Mouse (Mus musculus): Measurements from ENCODE around the gene Pard3b.
A peak's percentile ranks its signal among the peaks of the same experiment; 100 is the strongest.

Gene Pard3b

GRCm38 (mm10) chr1:62411368-62411767 lies 772.7 kb downstream of the Pard3b start:
- DNase-seq, result no peak

- DNase-seq, result no peak
These were observed 773.4 kb downstream of the Pard3b start for GRCm38 (mm10) chr1:62412019-62412418.

GRCm38 (mm10) chr1:62412988-62413387 lies 774.4 kb downstream of the Pard3b start:
- DNase-seq, result no peak

- DNase-seq, result no peak
These were observed 775.9 kb downstream of the Pard3b start for GRCm38 (mm10) chr1:62414521-62414920.

- DNase-seq, result no peak
These were observed 778.2 kb downstream of the Pard3b start for GRCm38 (mm10) chr1:62416627-62417374.

- no peak for DNase-seq
These were observed 784.4 kb downstream of the Pard3b start for GRCm38 (mm10) chr1:62422896-62423650.

GRCm38 (mm10) chr1:62425369-62425768 lies 786.7 kb downstream of the Pard3b start:
- no peak for DNase-seq

- DNase-seq, result no peak
These were observed 790.1 kb downstream of the Pard3b start for GRCm38 (mm10) chr1:62428736-62429135.

- no peak for DNase-seq
These were observed 790.9 kb downstream of the Pard3b start for GRCm38 (mm10) chr1:62429333-62430182.

- DNase-seq, result no peak
These were observed 792.4 kb downstream of the Pard3b start for GRCm38 (mm10) chr1:62431054-62431453.

- no peak for DNase-seq
These were observed 795.3 kb downstream of the Pard3b start for GRCm38 (mm10) chr1:62433891-62434290.

GRCm38 (mm10) chr1:62435844-62436243 lies 797.2 kb downstream of the Pard3b start:
- DNase-seq, result peak in 1 of 2 experiments; percentile 4

- no peak for DNase-seq
These were observed 797.7 kb downstream of the Pard3b start for GRCm38 (mm10) chr1:62436304-62436703.

GRCm38 (mm10) chr1:62437493-62437892 lies 798.9 kb downstream of the Pard3b start:
- no peak for DNase-seq

- DNase-seq, result no peak
These were observed 805.8 kb downstream of the Pard3b start for GRCm38 (mm10) chr1:62444406-62444805.

- DNase-seq, result no peak
These were observed 808.2 kb downstream of the Pard3b start for GRCm38 (mm10) chr1:62446818-62447217.

GRCm38 (mm10) chr1:62449193-62449875 lies 810.7 kb downstream of the Pard3b start:
- DNase-seq, result no peak

GRCm38 (mm10) chr1:62465536-62465935 lies 826.9 kb downstream of the Pard3b start:
- no peak for DNase-seq

GRCm38 (mm10) chr1:62466544-62466943 lies 827.9 kb downstream of the Pard3b start:
- no peak for DNase-seq

- DNase-seq, result no peak
These were observed 844.4 kb downstream of the Pard3b start for GRCm38 (mm10) chr1:62483059-62483458.

GRCm38 (mm10) chr1:62488871-62489270 lies 850.2 kb downstream of the Pard3b start:
- no peak for DNase-seq

- no peak for DNase-seq
These were observed 860.5 kb downstream of the Pard3b start for GRCm38 (mm10) chr1:62499146-62499545.

- no peak for DNase-seq
These were observed 871.9 kb downstream of the Pard3b start for GRCm38 (mm10) chr1:62510501-62510900.
